Mouse (Mus musculus) left cerebral cortex, adult 2 months (tissue): ENCODE data around the gene Slc23a3. TPM values are rescaled to one million over a fixed set of nuclear protein-coding genes. Genes with fewer than 3 reads are reported as not detected.
A peak's percentile ranks its signal among the peaks of the same experiment; 100 is the strongest.

ENCODE experiments used
- DNase-seq, 2 experiments: peaks; one replicate each; pipeline ENCODE4 v3.0.0; 2021 to 2022; ENCODE audit warnings: low spot score in 2 of 2, mixed read lengths in 1 of 2; ENCODE audit errors: extremely low spot score in 1 of 2
- H3K27ac ChIP-seq: fragments of 200-600 bp; 2 replicates; pipeline ENCODE4 v1.8.1; 2022
- H3K4me3 ChIP-seq: fragments of 200-600 bp; 2 replicates; pipeline ENCODE4 v1.8.1; 2022
- CTCF ChIP-seq: fragments of 200-600 bp; IDR thresholded peaks from 2 replicates; pipeline ENCODE4 v1.8.1; 2022; ENCODE audit warnings: antibody characterized with exemption, mild to moderate bottlenecking, moderate library complexity
- intact Hi-C: fragments of 180-260 bp; cut with DNase I; formaldehyde crosslinking; loops from one replicate; pipeline ENCODE4 v1.15.1; 2025
- total RNA-seq, 2 experiments: library from RNA; stranded (reverse); gene quantifications; 2 replicates each; pipeline ENCODE4 v1.2.3; 2021

Gene Slc23a3
- total RNA-seq, 2 experiments from 2014 or later: 2.7 to 3.3 TPM

- DNase-seq: no peak
- H3K27ac ChIP-seq: no peak overlapping the region
- intact Hi-C loops: no loop called here
- no peak overlapping the region for H3K4me3 ChIP-seq
- TF ChIP-seq CTCF: no peak
Measured at GRCm38 (mm10) chr1:75136730-75137129, 3.0 kb upstream of the Slc23a3 start.

- intact Hi-C loops: no loop called here
- no peak overlapping the region for H3K27ac ChIP-seq
Measured at GRCm38 (mm10) chr1:75136293-75136692, 2.6 kb upstream of the Slc23a3 start.

GRCm38 (mm10) chr1:75128641-75129040 is 5.0 kb downstream of the Slc23a3 start:
- H3K27ac ChIP-seq: peak overlapping the region; percentile 34
- no peak overlapping the region for H3K4me3 ChIP-seq
- intact Hi-C loops: no loop called here
- TF ChIP-seq CTCF: no peak
- no peak for DNase-seq

More at GRCm38 (mm10) chr1:75136293-75136692, 2.6 kb upstream of the Slc23a3 start:
- TF ChIP-seq CTCF: no peak
- DNase-seq: no peak
- H3K4me3 ChIP-seq: no peak overlapping the region

- H3K27ac ChIP-seq: peak overlapping the region; percentile 96
- no peak for TF ChIP-seq CTCF
- no peak for DNase-seq
Measured at GRCm38 (mm10) chr1:75125418-75125817, 8.3 kb downstream of the Slc23a3 start.

GRCm38 (mm10) chr1:75124346-75125321 is 9.1 kb downstream of the Slc23a3 start, which contains the start of gene Nhej1:
Gene Nhej1 (minus strand): TSS chr1:75125200.
- Histone ChIP-seq H3K27ac (peak within 1 kb of the TSS; percentile 96), H3K4me3 (peak within 1 kb of the TSS; percentile 66)
- DNase-seq: peak; percentile 84 to 87
- intact Hi-C loops: no loop called here
- TF ChIP-seq CTCF: peak; percentile 79

More at GRCm38 (mm10) chr1:75125418-75125817, 8.3 kb downstream of the Slc23a3 start:
- intact Hi-C loops: no loop called here
- peak overlapping the region; percentile 66 for H3K4me3 ChIP-seq

- Histone ChIP-seq H3K27ac (no peak overlapping the region), H3K4me3 (no peak overlapping the region)
- TF ChIP-seq CTCF: no peak
- no peak for DNase-seq
- intact Hi-C loops: no loop called here
Measured at GRCm38 (mm10) chr1:75122211-75122610, 11.5 kb downstream of the Slc23a3 start.

Other genes with a start within 250 kb of the Slc23a3 start
- gene Fev, start 248.5 kb downstream of the Slc23a3 start, total RNA-seq: not detected
- gene Cryba2, start 240.7 kb downstream of the Slc23a3 start, total RNA-seq: not detected
- 1 to 10 TPM; 3.0 to 3.5 TPM for gene Cfap65, start 198.3 kb downstream of the Slc23a3 start, total RNA-seq
- gene Ihh, start 182.2 kb downstream of the Slc23a3 start, total RNA-seq: under 1 TPM; 0.45 to 0.72 TPM
- gene Nhej1, start 8.7 kb downstream of the Slc23a3 start, total RNA-seq: 1 to 10 TPM; 2.4 to 3.3 TPM
- 10 to 100 TPM; 32.5 to 36.0 TPM for gene Cnppd1, start 8.8 kb upstream of the Slc23a3 start, total RNA-seq
- gene Retreg2, start 8.9 kb upstream of the Slc23a3 start, total RNA-seq: 100 to 1,000 TPM; 199 to 200 TPM
- 10 to 100 TPM; 27.6 to 28.9 TPM for gene Zfand2b, start 34.8 kb upstream of the Slc23a3 start, total RNA-seq
- gene Abcb6, start 46.5 kb upstream of the Slc23a3 start, total RNA-seq: 10 to 100 TPM; 24.9 to 25.4 TPM
- gene Ankzf1, start 58.3 kb upstream of the Slc23a3 start, total RNA-seq: 10 to 100 TPM; 25.7 to 30.7 TPM
- 100 to 1,000 TPM; 131 to 132 TPM for gene Atg9a, start 58.3 kb upstream of the Slc23a3 start, total RNA-seq
- gene Glb1l, start 76.9 kb upstream of the Slc23a3 start, total RNA-seq: 10 to 100 TPM; 12.7 to 15.6 TPM
- 10 to 100 TPM; 85.6 to 86.0 TPM for gene Stk16, start 76.9 kb upstream of the Slc23a3 start, total RNA-seq
- 100 to 1,000 TPM; 594 to 616 TPM for gene Tuba4a, start 86.0 kb upstream of the Slc23a3 start, total RNA-seq
- not detected for gene A630095N17Rik, start 98.2 kb upstream of the Slc23a3 start, total RNA-seq
- 100 to 1,000 TPM in 1 of 2 experiments, 10 to 100 TPM in 1; 93.6 to 102 TPM for gene Dnajb2, start 102.5 kb upstream of the Slc23a3 start, total RNA-seq
- 100 to 1,000 TPM; 507 to 550 TPM for gene Ptprn, start 130.6 kb upstream of the Slc23a3 start, total RNA-seq
- gene Resp18, start 144.5 kb upstream of the Slc23a3 start, total RNA-seq: 100 to 1,000 TPM; 144 to 184 TPM
- 10 to 100 TPM; 49.4 to 53.0 TPM for gene Dnpep, start 184.1 kb upstream of the Slc23a3 start, total RNA-seq
- 1 to 10 TPM in 1 of 2 experiments, under 1 TPM in 1; 0.77 to 1.7 TPM for gene Des, start 226.4 kb upstream of the Slc23a3 start, total RNA-seq
- 100 to 1,000 TPM; 199 to 215 TPM for gene Speg, start 241.4 kb upstream of the Slc23a3 start, total RNA-seq